Mouse (Mus musculus) forebrain, embryonic 14.5 days (tissue): ENCODE results near the gene Lrrc8c. TPM values are rescaled to one million over a fixed set of nuclear protein-coding genes. Genes with fewer than 3 reads are reported as not detected.

ENCODE experiments used
- ATAC-seq: fragments of 200-750 bp; cut with Nextera tagmentation; 2 replicates; pipeline ENCODE4 v1.8.0; 2017; ENCODE audit warnings: mild to moderate bottlenecking, moderate library complexity
- DNase-seq: peaks from one replicate; pipeline ENCODE4 v3.0.0-alpha.2; 2015; ENCODE audit warnings: low spot score
- H3K27ac ChIP-seq: fragments of 300-500 bp; sonication (generic); 2 replicates; pipeline ENCODE4 v1.5.1; 2014; ENCODE audit warnings: low read depth, mild to moderate bottlenecking, control low read depth, low read length, moderate library complexity
- H3K27me3 ChIP-seq: fragments of 300-500 bp; sonication (generic); replicated peaks from 2 replicates; pipeline ENCODE4 v1.6.1; 2014; ENCODE audit warnings: low read length, control low read depth, mixed read lengths; ENCODE audit not compliant: control insufficient read depth, insufficient read depth
- H3K36me3 ChIP-seq: fragments of 300-500 bp; sonication (generic); 2 replicates; pipeline ENCODE4 v1.6.1; 2014; ENCODE audit warnings: low read length, control low read depth; ENCODE audit not compliant: control insufficient read depth, insufficient read depth
- H3K4me1 ChIP-seq: fragments of 300-500 bp; sonication (generic); 2 replicates; pipeline ENCODE4 v1.6.1; 2014; ENCODE audit warnings: antibody characterized with exemption, low read length, control low read depth; ENCODE audit not compliant: control insufficient read depth, insufficient read depth
- H3K4me2 ChIP-seq: fragments of 300-500 bp; sonication (generic); 2 replicates; pipeline ENCODE4 v1.6.1; 2014; ENCODE audit warnings: mild to moderate bottlenecking, control low read depth, low read length
- H3K4me3 ChIP-seq: fragments of 300-500 bp; sonication (generic); 2 replicates; pipeline ENCODE4 v1.5.1; 2014; ENCODE audit warnings: low read depth, low read length, control low read depth
- H3K9ac ChIP-seq: fragments of 300-500 bp; sonication (generic); 2 replicates; pipeline ENCODE4 v1.6.1; 2014; ENCODE audit warnings: mild to moderate bottlenecking, low read length, control low read depth, moderate library complexity
- H3K9me3 ChIP-seq: fragments of 300-500 bp; sonication (generic); replicated peaks from 2 replicates; pipeline ENCODE4 v1.6.1; 2016; ENCODE audit warnings: low read length, control low read depth, mixed read lengths; ENCODE audit not compliant: control insufficient read depth
- WGBS: fragments of 180-500 bp; shearing (Covaris S2); extraction: QIAGEN DNeasy Blood & Tissue Kit; methylation state at CpG from one replicate; pipeline ENCODE4 v1.1.7; 2014; 5-methylcytosine and 5-hydroxymethylcytosine counted together
- polyA plus RNA-seq: library from polyadenylated mRNA; unstranded; fragments of >200 nt; fragmentation: Nextera tagmentation; extraction: Ambion mirVana; gene quantifications from 2 replicates; pipeline ENCODE4 v1.2.1, GENCODE M21; 2014

The Lrrc8c gene
- polyA plus RNA-seq, 1 experiment from 2014 or later = 8.6 TPM

GRCm38 (mm10) chr5:105609683-105610082, 90.5 kb downstream of the Lrrc8c start:
- DNase-seq (no peak), ATAC-seq (no peak)
- H3K9ac ChIP-seq = no peak overlapping the region
- peaks cover 19% of the 10 kb centered on the region for H3K36me3 ChIP-seq
- H3K4me2 ChIP-seq = no peak overlapping the region
- no peak overlapping the region for H3K4me3 ChIP-seq
- no peak overlapping the region for H3K27ac ChIP-seq
- 71% methylated on average over 12 of the region's 12 CpGs for WGBS
- no peaks in the 10 kb centered on the region for H3K4me1 ChIP-seq
- no peaks in the 10 kb centered on the region for H3K9me3 ChIP-seq
- no peaks in the 10 kb centered on the region for H3K27me3 ChIP-seq

- Histone ChIP-seq H3K9ac (no peak overlapping the region), H3K27me3 (no peaks in the 10 kb centered on the region), H3K4me2 (no peak overlapping the region), H3K36me3 (peaks cover 3% of the 10 kb centered on the region), H3K4me3 (no peak overlapping the region), H3K27ac (no peak overlapping the region), H3K4me1 (no peaks in the 10 kb centered on the region), H3K9me3 (no peaks in the 10 kb centered on the region)
- ATAC-seq (no peak), DNase-seq (no peak)
- 50% methylated on average over 9 of the region's 9 CpGs for WGBS
Observed at GRCm38 (mm10) chr5:105613002-105613401, 93.8 kb downstream of the Lrrc8c start.

- DNase-seq (no peak), ATAC-seq (no peak)
- Histone ChIP-seq H3K4me3 (no peak overlapping the region), H3K4me1 (no peaks in the 10 kb centered on the region), H3K27me3 (no peaks in the 10 kb centered on the region), H3K36me3 (no peaks in the 10 kb centered on the region), H3K9ac (no peak overlapping the region), H3K4me2 (no peak overlapping the region), H3K27ac (no peak overlapping the region), H3K9me3 (no peaks in the 10 kb centered on the region)
- 46% methylated on average over 5 of the region's 5 CpGs for WGBS
Observed at GRCm38 (mm10) chr5:105614000-105614399, 94.8 kb downstream of the Lrrc8c start.

- no peak for ATAC-seq
- WGBS = 81% methylated on average over 8 of the region's 9 CpGs
- Histone ChIP-seq H3K36me3 (no peaks in the 10 kb centered on the region), H3K4me2 (no peak overlapping the region), H3K4me3 (no peak overlapping the region), H3K4me1 (no peaks in the 10 kb centered on the region), H3K27me3 (no peaks in the 10 kb centered on the region), H3K9me3 (no peaks in the 10 kb centered on the region), H3K9ac (no peak overlapping the region), H3K27ac (no peak overlapping the region)
- DNase-seq = no peak
Observed at GRCm38 (mm10) chr5:105614682-105615434, 95.7 kb downstream of the Lrrc8c start.

- Histone ChIP-seq H3K9ac (no peak overlapping the region), H3K27ac (no peak overlapping the region), H3K4me1 (no peaks in the 10 kb centered on the region), H3K36me3 (no peaks in the 10 kb centered on the region), H3K4me2 (no peak overlapping the region), H3K27me3 (no peaks in the 10 kb centered on the region), H3K4me3 (no peak overlapping the region), H3K9me3 (no peaks in the 10 kb centered on the region)
- DNase-seq (no peak), ATAC-seq (no peak)
- WGBS = 75% methylated on average over 7 of the region's 7 CpGs
Observed at GRCm38 (mm10) chr5:105615871-105616454, 96.8 kb downstream of the Lrrc8c start.

- Histone ChIP-seq H3K4me1 (no peaks in the 10 kb centered on the region), H3K4me3 (no peak overlapping the region), H3K9ac (no peak overlapping the region), H3K27me3 (no peaks in the 10 kb centered on the region), H3K9me3 (no peaks in the 10 kb centered on the region), H3K27ac (no peak overlapping the region), H3K36me3 (no peaks in the 10 kb centered on the region), H3K4me2 (no peak overlapping the region)
- WGBS = 81% methylated on average over 5 of the region's 5 CpGs
- ATAC-seq = no peak
- no peak for DNase-seq
Observed at GRCm38 (mm10) chr5:105616538-105616937, 97.3 kb downstream of the Lrrc8c start.

GRCm38 (mm10) chr5:105618510-105618909, 99.3 kb downstream of the Lrrc8c start:
- no peaks in the 10 kb centered on the region for H3K4me1 ChIP-seq
- ATAC-seq (no peak), DNase-seq (no peak)

GRCm38 (mm10) chr5:105619666-105620065, 100.5 kb downstream of the Lrrc8c start:
- 87% methylated on average over 2 of the region's 2 CpGs for WGBS
- Histone ChIP-seq H3K4me1 (no peaks in the 10 kb centered on the region), H3K9me3 (no peaks in the 10 kb centered on the region), H3K4me3 (no peak overlapping the region), H3K36me3 (no peaks in the 10 kb centered on the region), H3K9ac (no peak overlapping the region), H3K4me2 (no peak overlapping the region), H3K27me3 (no peaks in the 10 kb centered on the region), H3K27ac (no peak overlapping the region)
- no peak for ATAC-seq
- no peak for DNase-seq

More at GRCm38 (mm10) chr5:105618510-105618909, 99.3 kb downstream of the Lrrc8c start:
- no peak overlapping the region for H3K4me2 ChIP-seq
- H3K36me3 ChIP-seq = no peaks in the 10 kb centered on the region
- no peaks in the 10 kb centered on the region for H3K27me3 ChIP-seq
- H3K4me3 ChIP-seq = no peak overlapping the region
- H3K9me3 ChIP-seq = no peaks in the 10 kb centered on the region
- H3K9ac ChIP-seq = no peak overlapping the region
- no peak overlapping the region for H3K27ac ChIP-seq

GRCm38 (mm10) chr5:105620505-105621116, 101.4 kb downstream of the Lrrc8c start:
- ATAC-seq (no peak), DNase-seq (no peak)
- H3K9me3 ChIP-seq = no peaks in the 10 kb centered on the region
- H3K27ac ChIP-seq = no peak overlapping the region
- H3K4me1 ChIP-seq = no peaks in the 10 kb centered on the region
- no peak overlapping the region for H3K4me3 ChIP-seq
- H3K9ac ChIP-seq = no peak overlapping the region
- WGBS = 84% methylated on average over 6 of the region's 6 CpGs
- no peaks in the 10 kb centered on the region for H3K27me3 ChIP-seq
- no peaks in the 10 kb centered on the region for H3K36me3 ChIP-seq
- no peak overlapping the region for H3K4me2 ChIP-seq
